Mouse (Mus musculus) kidney, embryonic 14.5 days (tissue): ENCODE results near the gene Tpx2. TPM values are rescaled to one million over a fixed set of nuclear protein-coding genes. Genes with fewer than 3 reads are reported as not detected.

ENCODE experiments used
- ATAC-seq: fragments of 200-750 bp; cut with Nextera tagmentation; 2 replicates; pipeline ENCODE4 v1.8.0; 2017; ENCODE audit warnings: moderate number of reproducible peaks, mild to moderate bottlenecking, moderate TSS enrichment, moderate library complexity; ENCODE audit not compliant: low FRiP score, low TSS enrichment
- H3K27ac ChIP-seq: fragments of 300-500 bp; sonication (generic); 2 replicates; pipeline ENCODE4 v1.5.1; 2014; ENCODE audit warnings: low read depth, mild to moderate bottlenecking, low read length, moderate library complexity, mixed read lengths
- H3K27me3 ChIP-seq: fragments of 300-500 bp; sonication (generic); 2 replicates; pipeline ENCODE4 v1.6.1; 2014; ENCODE audit warnings: mild to moderate bottlenecking, low read length; ENCODE audit not compliant: control insufficient read depth, insufficient read depth
- H3K36me3 ChIP-seq: fragments of 300-500 bp; sonication (generic); 2 replicates; pipeline ENCODE4 v1.6.1; 2014; ENCODE audit warnings: low read length, mixed read lengths; ENCODE audit not compliant: control insufficient read depth, insufficient read depth
- H3K4me1 ChIP-seq: fragments of 300-500 bp; sonication (generic); 2 replicates; pipeline ENCODE4 v1.6.1; 2014; ENCODE audit warnings: low read length, mixed read lengths; ENCODE audit not compliant: control insufficient read depth, insufficient read depth
- H3K4me2 ChIP-seq: fragments of 300-500 bp; sonication (generic); replicated peaks from 2 replicates; pipeline ENCODE4 v1.6.1; 2014; ENCODE audit warnings: low read depth, mild to moderate bottlenecking, low read length
- H3K4me3 ChIP-seq: fragments of 300-500 bp; sonication (generic); 2 replicates; pipeline ENCODE4 v1.5.1; 2014; ENCODE audit warnings: mild to moderate bottlenecking, low read length
- H3K9ac ChIP-seq: fragments of 300-500 bp; sonication (generic); 2 replicates; pipeline ENCODE4 v1.6.1; 2014; ENCODE audit warnings: low read depth, mild to moderate bottlenecking, low read length, moderate library complexity
- H3K9me3 ChIP-seq: fragments of 300-500 bp; sonication (generic); 2 replicates; pipeline ENCODE4 v1.6.1; 2016; ENCODE audit warnings: low read length; ENCODE audit not compliant: control insufficient read depth
- WGBS: fragments of 180-500 bp; shearing (Covaris S2); extraction: QIAGEN DNeasy Blood & Tissue Kit; methylation state at CpG from one replicate; pipeline ENCODE4 v1.1.7; 2014; 5-methylcytosine and 5-hydroxymethylcytosine counted together
- microRNA-seq: library from miRNA; unstranded; fragments of <30 nt; microRNA quantifications from one replicate; pipeline ENCODE4, GENCODE M21; 2016
- polyA plus RNA-seq: library from polyadenylated mRNA; unstranded; fragments of >200 nt; fragmentation: Nextera tagmentation; extraction: Ambion mirVana; gene quantifications from 2 replicates; pipeline ENCODE4 v1.2.1, GENCODE M21; 2014

The Tpx2 gene
- polyA plus RNA-seq, 1 experiment from 2014 or later = 124 TPM

- Histone ChIP-seq H3K27me3 (peaks cover 60% of the 10 kb centered on the region), H3K9ac (no peak overlapping the region), H3K9me3 (no peaks in the 10 kb centered on the region), H3K36me3 (no peaks in the 10 kb centered on the region), H3K27ac (no peak overlapping the region), H3K4me3 (no peak overlapping the region), H3K4me1 (peaks cover 7% of the 10 kb centered on the region; the same call in 1 of the 2 replicates), H3K4me2 (no peak overlapping the region)
- ATAC-seq = no peak
- WGBS = 60% methylated on average over 9 of the region's 9 CpGs
Measured at GRCm38 (mm10) chr2:152944013-152944412, 96.2 kb downstream of the Tpx2 start.

Small RNA genes lying within 50 kb of the gene (microRNA-seq; reads per million reads assigned to microRNA genes)
- gene Mir5622 = 1.7 reads per million

Other genes with a start within 250 kb of the Tpx2 start
- not detected in 2 replicates for gene Defb45, start 248.6 kb upstream of the Tpx2 start, polyA plus RNA-seq
- gene Defb36, start 243.6 kb upstream of the Tpx2 start, polyA plus RNA-seq = 1.1 TPM in 2 replicates
- 28.2 and 37.2 TPM in 2 replicates for gene Defb25, start 224.9 kb upstream of the Tpx2 start, polyA plus RNA-seq
- gene Rem1, start 221.0 kb upstream of the Tpx2 start, polyA plus RNA-seq = 46.9 and 61.8 TPM in 2 replicates
- gene H13, start 178.5 kb upstream of the Tpx2 start, polyA plus RNA-seq = 127 and 147 TPM in 2 replicates
- gene Mcts2, start 160.9 kb upstream of the Tpx2 start, polyA plus RNA-seq = 35.4 and 40.8 TPM in 2 replicates
- 129 and 178 TPM in 2 replicates for gene Id1, start 111.7 kb upstream of the Tpx2 start, polyA plus RNA-seq
- 12.1 and 18.8 TPM in 2 replicates for gene Cox4i2, start 93.8 kb upstream of the Tpx2 start, polyA plus RNA-seq
- gene Bcl2l1, start 16.2 kb upstream of the Tpx2 start, polyA plus RNA-seq = 66.9 and 96.1 TPM in 2 replicates
- gene Mylk2, start 63.4 kb downstream of the Tpx2 start, polyA plus RNA-seq = 0.13 TPM in 1 of 2 replicates, not detected in the other
- gene Foxs1, start 85.2 kb downstream of the Tpx2 start, polyA plus RNA-seq = 4.4 and 4.8 TPM in 2 replicates
- 2.3 and 2.5 TPM in 2 replicates for gene Dusp15, start 103.7 kb downstream of the Tpx2 start, polyA plus RNA-seq
- gene Ttll9, start 114.5 kb downstream of the Tpx2 start, polyA plus RNA-seq = 1.1 and 1.2 TPM in 2 replicates
- gene Pdrg1, start 167.5 kb downstream of the Tpx2 start, polyA plus RNA-seq = 58.2 and 79.8 TPM in 2 replicates
- not detected in 2 replicates for gene Xkr7, start 183.9 kb downstream of the Tpx2 start, polyA plus RNA-seq
- gene Ccm2l, start 218.0 kb downstream of the Tpx2 start, polyA plus RNA-seq = 4.2 and 4.4 TPM in 2 replicates